Mouse (Mus musculus) olfactory bulb, adult 2 months (tissue): ENCODE data around the gene Man1b1.
A peak's percentile ranks its signal among the peaks of the same experiment; 100 is the strongest.

Source experiments
- CTCF ChIP-seq: fragments of 200-500 bp; IDR thresholded peaks from 2 replicates; pipeline ENCODE4 v1.5.1; 2012; ENCODE audit warnings: low read depth, mild to moderate bottlenecking, low read length, moderate library complexity; ENCODE audit not compliant: insufficient read depth
- POLR2A ChIP-seq: fragments of 200-500 bp; IDR thresholded peaks from 2 replicates; pipeline ENCODE4 v1.6.1; 2012; ENCODE audit warnings: mild to moderate bottlenecking, low read depth, low read length, moderate library complexity; ENCODE audit not compliant: insufficient read depth

DNA sequence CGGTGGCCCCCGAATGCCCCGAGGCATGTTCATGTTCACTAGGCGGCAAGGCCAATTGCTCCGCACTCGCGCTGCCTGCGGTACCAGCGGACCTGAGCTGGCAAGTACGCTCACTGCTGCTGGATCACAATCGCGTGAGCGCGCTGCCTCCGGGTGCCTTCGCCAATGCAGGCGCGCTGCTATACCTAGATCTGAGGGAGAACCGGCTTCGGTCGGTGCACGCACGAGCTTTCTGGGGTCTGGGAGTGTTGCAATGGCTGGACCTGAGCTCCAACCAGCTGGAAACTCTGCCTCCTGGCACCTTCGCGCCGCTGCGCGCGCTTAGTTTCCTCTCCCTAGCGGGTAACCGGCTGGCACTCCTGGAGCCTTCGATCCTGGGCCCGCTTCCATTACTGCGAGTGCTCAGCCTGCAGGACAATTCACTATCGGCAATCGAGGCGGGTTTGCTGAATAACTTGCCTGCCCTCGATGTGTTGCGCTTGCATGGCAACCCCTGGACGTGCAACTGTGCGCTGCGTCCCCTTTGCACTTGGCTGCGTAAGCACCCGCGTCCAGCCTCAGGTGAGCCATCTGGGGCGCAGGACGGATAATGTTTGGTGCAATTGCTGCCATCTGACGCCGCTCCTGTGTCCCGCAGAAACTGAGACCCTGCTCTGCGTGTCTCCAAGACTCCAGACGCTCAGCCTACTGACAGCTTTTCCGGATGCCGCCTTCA is 41.9 kb upstream of the Man1b1 start:
- peak; percentile 17 for TF ChIP-seq POLR2A
- no peak for TF ChIP-seq CTCF
